Mouse (Mus musculus): ENCODE measurements around the gene Ap2m1. TPM values are rescaled to one million over a fixed set of nuclear protein-coding genes. Genes with fewer than 3 reads are reported as not detected.
A peak's percentile ranks its signal among the peaks of the same experiment; 100 is the strongest.

Ap2m1 gene
- total RNA-seq, 2 experiments from 2014 or later = 127 to 134 TPM

GRCm38 (mm10) chr16:20565075-20565474 is 29.8 kb downstream of the Ap2m1 start:
- intact Hi-C loops (cut with DNase I; ENCODE audit: low total_unique reads) = no loop called here
- DNase-seq = no peak

GRCm38 (mm10) chr16:20589366-20589938 is 54.2 kb downstream of the Ap2m1 start, which contains the start of gene Vwa5b2:
Gene Vwa5b2 (plus strand): TSS chr16:20589471.
- no peak for DNase-seq
- intact Hi-C loops (cut with DNase I; ENCODE audit: low total_unique reads) = no loop called here

- intact Hi-C loops (cut with DNase I; ENCODE audit: low total_unique reads) = no loop called here
- peak; percentile 23 for DNase-seq
Measured at GRCm38 (mm10) chr16:20589939-20590679, 54.8 kb downstream of the Ap2m1 start.

- DNase-seq = no peak
- intact Hi-C loops (cut with DNase I; ENCODE audit: low total_unique reads) = no loop called here
Measured at GRCm38 (mm10) chr16:20590680-20591038, 55.4 kb downstream of the Ap2m1 start.

- DNase-seq = no peak
- intact Hi-C loops (cut with DNase I; ENCODE audit: low total_unique reads) = no loop called here
Measured at GRCm38 (mm10) chr16:20591076-20591705, 55.9 kb downstream of the Ap2m1 start.

Other genes starting within 250 kb of the Ap2m1 start
- gene Parl, start 233.1 kb upstream of the Ap2m1 start, total RNA-seq (2021) = 10 to 100 TPM; 76.8 to 81.8 TPM
- under 1 TPM in 1 of 2 experiments, not detected in 1; 0.18 TPM for gene Cyp2ab1, start 210.1 kb upstream of the Ap2m1 start, total RNA-seq (2021)
- gene Abcc5, start 109.1 kb upstream of the Ap2m1 start, total RNA-seq (2021) = 10 to 100 TPM; 42.6 to 43.0 TPM
- 10 to 100 TPM; 43.0 to 44.9 TPM for gene Eif2b5, start 36.7 kb upstream of the Ap2m1 start, total RNA-seq (2021)
- 10 to 100 TPM; 28.2 to 31.0 TPM for gene Dvl3, start 18.5 kb upstream of the Ap2m1 start, total RNA-seq (2021)
- gene Abcf3, start 13.1 kb downstream of the Ap2m1 start, total RNA-seq (2021) = 10 to 100 TPM; 47.1 to 53.6 TPM
- gene Vwa5b2, start 54.0 kb downstream of the Ap2m1 start, total RNA-seq (2021) = under 1 TPM; 0.10 to 0.16 TPM
- gene Eef1akmt4, start 76.1 kb downstream of the Ap2m1 start, total RNA-seq (2021) = 1 to 10 TPM; 5.5 to 5.9 TPM
- not detected for gene Gm49333, start 76.1 kb downstream of the Ap2m1 start, total RNA-seq (2021)
- gene Alg3, start 76.3 kb downstream of the Ap2m1 start, total RNA-seq (2021) = 10 to 100 TPM; 12.0 to 15.2 TPM
- gene Camk2n2, start 85.8 kb downstream of the Ap2m1 start, total RNA-seq (2021) = 1 to 10 TPM; 1.3 to 1.6 TPM
- gene Ece2, start 94.3 kb downstream of the Ap2m1 start, total RNA-seq (2021) = under 1 TPM; 0.16 to 0.57 TPM
- gene Psmd2, start 116.2 kb downstream of the Ap2m1 start, total RNA-seq (2021) = 100 to 1,000 TPM; 158 to 159 TPM
- 100 to 1,000 TPM; 303 to 309 TPM for gene Eif4g1, start 132.8 kb downstream of the Ap2m1 start, total RNA-seq (2021)
- gene Fam131a, start 157.8 kb downstream of the Ap2m1 start, total RNA-seq (2021) = 10 to 100 TPM; 28.7 to 34.5 TPM
- 10 to 100 TPM; 10.9 to 14.1 TPM for gene Polr2h, start 182.2 kb downstream of the Ap2m1 start, total RNA-seq (2021)
- gene Clcn2, start 182.3 kb downstream of the Ap2m1 start, total RNA-seq (2021) = 1 to 10 TPM; 2.3 to 2.7 TPM
- 1 to 10 TPM; 3.7 to 4.6 TPM for gene Chrd, start 197.6 kb downstream of the Ap2m1 start, total RNA-seq (2021)
- 1 to 10 TPM in 1 of 2 experiments, under 1 TPM in 1; 0.90 to 1.7 TPM for gene Thpo, start 199.0 kb downstream of the Ap2m1 start, total RNA-seq (2021)